Mouse (Mus musculus): ENCODE data around the gene Ren1. TPM values are rescaled to one million over a fixed set of nuclear protein-coding genes. Genes with fewer than 3 reads are reported as not detected.
A peak's percentile ranks its signal among the peaks of the same experiment; 100 is the strongest.

Ren1 gene
- polyA plus RNA-seq, 1 experiment = not detected

DNA sequence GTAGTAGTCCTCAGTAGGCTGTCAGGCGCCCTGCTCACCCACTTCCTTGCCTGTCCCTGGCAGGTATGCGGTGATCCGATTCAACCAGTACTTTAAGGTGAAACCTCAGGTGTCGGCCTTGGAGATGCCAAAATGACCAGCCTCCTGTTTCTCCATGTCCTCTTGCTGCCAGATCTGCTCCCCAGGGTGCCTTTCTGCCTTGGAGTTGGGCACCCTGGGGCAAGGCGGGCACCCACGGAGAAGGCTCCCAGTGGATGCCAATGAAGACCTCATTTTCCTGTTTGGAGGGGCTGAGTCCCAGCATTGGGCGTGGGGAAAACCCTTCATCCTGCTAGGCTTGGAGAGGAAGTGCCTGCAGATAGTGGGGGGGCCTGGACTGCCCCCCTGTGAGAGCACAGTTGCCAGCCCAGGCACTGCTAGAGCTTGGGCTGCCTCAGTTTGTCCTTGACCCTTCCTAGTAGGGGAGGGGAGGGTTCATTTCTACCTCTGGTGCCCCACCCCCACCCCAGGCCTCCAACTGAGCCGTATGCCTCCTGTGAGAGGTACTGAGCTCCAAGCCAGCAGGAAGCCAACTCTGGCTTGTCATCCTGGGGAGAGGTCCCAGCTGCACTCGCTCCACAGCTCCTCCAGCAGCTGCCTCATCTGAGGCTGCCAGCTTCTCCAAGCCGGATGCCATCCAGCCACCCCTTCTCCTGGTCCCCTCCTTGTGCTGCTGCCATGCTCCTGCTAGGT lies 29.1 kb downstream of the Ren1 start:
- TF ChIP-seq CTCF (IDR thresholded peaks at IDR 0.05; ENCODE audit: insufficient read depth, low read depth, low read length) (peak; percentile 31; the same call in 1 of the 2 replicates), POLR2A (IDR thresholded peaks at IDR 0.05; ENCODE audit: insufficient read depth, low read depth, low read length) (no peak)

DNA sequence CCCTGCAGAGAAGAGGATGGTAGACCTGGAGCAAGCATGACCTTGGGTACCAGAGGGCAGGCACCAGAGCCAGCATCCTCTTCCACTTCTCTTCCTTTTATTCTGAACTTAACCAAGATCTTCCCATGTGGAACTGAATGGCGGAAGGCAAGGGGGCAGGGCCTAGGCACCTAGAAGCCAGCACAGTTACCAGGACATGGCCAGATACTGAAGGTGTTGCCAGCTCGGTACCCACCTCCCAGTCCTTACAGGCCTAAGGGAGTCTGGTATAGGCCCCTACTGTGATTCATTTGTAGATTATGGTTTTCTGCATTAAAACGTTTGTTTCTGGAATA lies 29.6 kb downstream of the Ren1 start:
- WGBS = 79% methylated on average over 3 of the region's 3 CpGs
- peaks cover 20% of the 10 kb centered on the region for H3K4me1 ChIP-seq (ENCODE audit: control insufficient read depth, insufficient read depth, low read length)
- no peak overlapping the region for H3K4me3 ChIP-seq (ENCODE audit: insufficient read depth, low read depth, low read length)
- H3K27ac ChIP-seq (ENCODE audit: insufficient read depth, low read depth, low read length) = no peak overlapping the region
- no peak for TF ChIP-seq POLR2A (IDR thresholded peaks at IDR 0.05; ENCODE audit: insufficient read depth, low read depth, low read length)
- TF ChIP-seq CTCF (IDR thresholded peaks at IDR 0.05; ENCODE audit: insufficient read depth, low read depth, low read length) = no peak

More for the DNA sequence above, 29.1 kb downstream of the Ren1 start:
- 64% methylated on average over 10 of the region's 10 CpGs for WGBS
- H3K4me3 ChIP-seq (ENCODE audit: insufficient read depth, low read depth, low read length) = no peak overlapping the region
- peaks cover 20% of the 10 kb centered on the region for H3K4me1 ChIP-seq (ENCODE audit: control insufficient read depth, insufficient read depth, low read length)
- no peak overlapping the region for H3K27ac ChIP-seq (ENCODE audit: insufficient read depth, low read depth, low read length)

DNA sequence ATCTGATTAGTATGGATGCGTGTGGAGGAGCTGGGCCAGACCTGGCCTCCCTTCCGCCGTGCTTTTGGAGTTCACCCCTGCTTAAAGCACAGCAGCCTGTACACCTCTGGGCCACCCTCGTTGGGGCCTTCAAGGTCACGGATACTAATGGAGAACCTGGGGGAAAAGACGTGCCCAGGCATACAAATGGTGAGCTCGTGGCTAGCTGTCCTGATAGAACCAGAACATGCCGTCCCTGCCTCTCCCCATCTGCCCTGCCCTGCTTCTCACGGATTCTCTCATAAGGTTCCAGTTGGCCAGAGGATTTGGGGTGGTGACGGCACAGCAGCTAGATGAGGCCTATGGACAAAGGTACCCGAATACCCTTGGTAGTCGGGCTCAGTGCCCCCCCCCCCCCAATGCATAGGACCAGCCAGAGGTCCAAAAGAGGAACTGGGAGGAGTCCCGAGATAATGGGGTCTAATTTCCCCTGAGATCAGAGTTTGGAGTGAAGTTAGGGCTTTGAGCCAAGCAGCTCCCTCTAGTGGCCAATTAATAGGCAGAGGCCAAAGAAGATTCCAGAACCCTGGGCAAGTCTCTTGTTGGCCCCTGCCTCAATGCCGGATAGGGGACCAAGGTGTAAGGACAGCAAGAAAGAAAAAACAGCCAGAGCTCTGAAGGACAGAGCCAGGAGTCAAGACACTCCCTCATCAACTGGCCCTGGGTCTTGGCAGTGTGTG lies 30.2 kb downstream of the Ren1 start:
- Histone ChIP-seq H3K4me3 (ENCODE audit: insufficient read depth, low read depth, low read length) (no peak overlapping the region), H3K27ac (ENCODE audit: insufficient read depth, low read depth, low read length) (no peak overlapping the region), H3K4me1 (ENCODE audit: control insufficient read depth, insufficient read depth, low read length) (peaks cover 21% of the 10 kb centered on the region)
- WGBS = 62% methylated on average over 14 of the region's 14 CpGs
- TF ChIP-seq CTCF (IDR thresholded peaks at IDR 0.05; ENCODE audit: insufficient read depth, low read depth, low read length) = peak; percentile 66; the same call in 1 of the 2 replicates
- TF ChIP-seq POLR2A (IDR thresholded peaks at IDR 0.05; ENCODE audit: insufficient read depth, low read depth, low read length) = no peak

DNA sequence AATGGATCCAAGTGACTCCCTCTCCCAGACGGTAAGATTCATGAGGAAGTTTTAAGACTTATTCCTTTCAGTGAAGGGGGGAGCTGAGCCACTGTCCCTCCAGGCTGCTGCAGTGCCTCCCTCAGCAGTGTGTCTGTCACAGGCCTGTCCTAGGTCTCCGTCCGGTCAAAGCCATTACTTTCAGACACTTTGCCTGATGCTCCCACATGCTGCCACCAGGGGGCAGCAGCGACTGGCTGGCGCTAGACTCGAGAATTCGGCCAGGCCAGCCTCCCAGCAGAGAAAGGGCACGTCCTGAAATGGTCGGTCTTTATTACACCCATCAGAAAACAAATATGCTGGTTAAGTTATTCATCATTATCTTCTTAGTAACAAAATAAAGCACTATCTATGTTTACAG lies 31.7 kb downstream of the Ren1 start:
- peak; percentile 99 for TF ChIP-seq CTCF (IDR thresholded peaks at IDR 0.05; ENCODE audit: insufficient read depth, low read depth, low read length)
- no peak for TF ChIP-seq POLR2A (IDR thresholded peaks at IDR 0.05; ENCODE audit: insufficient read depth, low read depth, low read length)
- WGBS = 7% methylated on average over 9 of the region's 9 CpGs
- Histone ChIP-seq H3K27ac (ENCODE audit: insufficient read depth, low read depth, low read length) (no peak overlapping the region), H3K4me3 (ENCODE audit: insufficient read depth, low read depth, low read length) (no peak overlapping the region), H3K4me1 (ENCODE audit: control insufficient read depth, insufficient read depth, low read length) (peaks cover 28% of the 10 kb centered on the region)

DNA sequence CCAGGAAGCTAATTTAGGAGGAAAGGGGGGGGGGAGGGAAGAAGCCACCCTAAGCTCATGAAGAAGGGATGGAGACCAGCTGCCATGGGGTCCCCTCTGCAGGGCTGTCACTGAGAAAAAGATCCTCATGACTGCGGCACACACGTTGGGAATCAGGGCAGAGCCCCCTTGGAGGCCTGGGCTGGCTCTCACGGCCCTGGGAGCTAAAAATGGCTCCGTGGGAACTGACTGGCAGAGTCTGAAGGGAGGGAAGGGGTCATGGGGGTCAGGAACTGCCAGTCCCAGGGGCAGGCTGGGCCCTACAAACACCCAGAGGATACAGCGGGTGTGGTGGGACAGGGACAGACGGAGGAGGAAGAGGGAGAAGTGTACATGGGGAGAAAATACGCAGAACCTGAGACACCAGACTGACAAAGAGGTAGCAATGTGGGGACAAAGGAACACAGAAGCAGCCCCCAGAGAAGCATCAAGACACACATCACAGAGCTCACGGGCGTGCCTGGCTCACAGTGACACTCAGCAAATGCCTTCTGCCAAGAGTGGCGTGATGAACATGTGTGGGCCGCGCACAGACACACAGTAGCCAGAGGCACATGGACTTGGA lies 32.3 kb downstream of the Ren1 start:
- Histone ChIP-seq H3K4me1 (ENCODE audit: control insufficient read depth, insufficient read depth, low read length) (peaks cover 28% of the 10 kb centered on the region), H3K4me3 (ENCODE audit: insufficient read depth, low read depth, low read length) (no peak overlapping the region), H3K27ac (ENCODE audit: insufficient read depth, low read depth, low read length) (no peak overlapping the region)
- WGBS = 73% methylated on average over 12 of the region's 12 CpGs
- no peak for TF ChIP-seq POLR2A (IDR thresholded peaks at IDR 0.05; ENCODE audit: insufficient read depth, low read depth, low read length)

DNA sequence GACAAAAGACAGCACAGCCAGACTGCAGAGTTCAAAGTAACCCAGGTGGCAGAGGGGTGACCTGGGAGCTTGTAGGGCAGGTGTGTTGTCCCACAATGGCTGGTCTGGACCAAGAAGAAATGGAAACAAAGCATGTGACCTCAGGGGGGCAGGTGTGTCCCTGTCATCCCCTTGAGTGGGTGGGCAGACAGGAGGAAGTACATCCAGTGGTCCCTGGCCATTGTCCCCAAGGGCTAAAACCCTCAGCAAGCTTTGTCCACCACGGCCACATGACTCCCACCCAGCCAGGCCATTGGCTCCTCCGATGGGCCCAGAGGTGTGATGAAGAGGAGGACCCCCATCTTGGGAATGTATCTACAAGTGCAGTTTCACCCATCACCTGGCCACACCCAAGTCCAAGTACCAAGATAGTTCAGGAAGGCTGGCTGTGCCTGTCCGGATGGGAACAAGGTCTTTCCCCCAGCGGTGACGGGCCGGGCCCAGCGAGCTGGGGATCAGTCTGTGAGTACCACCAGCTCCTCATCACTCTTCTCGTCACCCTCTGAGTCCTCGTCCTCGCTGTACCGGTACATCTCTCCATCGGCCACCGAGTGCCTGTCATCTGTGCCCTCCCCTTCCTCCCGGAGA lies 33.0 kb downstream of the Ren1 start:
- WGBS = 95% methylated on average over 14 of the region's 14 CpGs
- Histone ChIP-seq H3K4me3 (ENCODE audit: insufficient read depth, low read depth, low read length) (no peak overlapping the region), H3K4me1 (ENCODE audit: control insufficient read depth, insufficient read depth, low read length) (peaks cover 28% of the 10 kb centered on the region), H3K27ac (ENCODE audit: insufficient read depth, low read depth, low read length) (no peak overlapping the region)
- TF ChIP-seq POLR2A (IDR thresholded peaks at IDR 0.05; ENCODE audit: insufficient read depth, low read depth, low read length) (no peak), CTCF (IDR thresholded peaks at IDR 0.05; ENCODE audit: insufficient read depth, low read depth, low read length) (no peak)

DNA sequence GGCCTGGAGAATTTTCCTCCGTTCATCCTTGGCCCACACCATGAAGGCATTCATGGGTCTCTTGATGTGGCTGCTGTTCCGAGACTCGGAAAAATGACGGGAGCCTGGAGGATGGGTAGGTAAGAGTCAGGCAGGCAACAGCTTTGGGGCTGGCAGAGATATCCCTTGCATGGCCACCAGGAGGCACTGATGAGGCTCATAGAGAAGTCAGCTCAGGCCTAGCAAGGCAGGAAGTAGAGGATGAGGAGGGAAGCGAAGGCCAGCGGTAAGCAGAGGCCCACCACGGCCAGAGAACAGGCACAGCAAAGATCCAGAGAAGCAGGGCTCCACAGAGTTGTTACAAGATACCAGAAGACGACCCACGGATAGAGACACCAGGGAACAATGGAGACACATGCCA lies 35.2 kb downstream of the Ren1 start:
- TF ChIP-seq POLR2A (IDR thresholded peaks at IDR 0.05; ENCODE audit: insufficient read depth, low read depth, low read length) = no peak
- TF ChIP-seq CTCF (IDR thresholded peaks at IDR 0.05; ENCODE audit: insufficient read depth, low read depth, low read length) = peak; percentile 62; the same call in 1 of the 2 replicates
- WGBS = 55% methylated on average over 9 of the region's 9 CpGs

DNA sequence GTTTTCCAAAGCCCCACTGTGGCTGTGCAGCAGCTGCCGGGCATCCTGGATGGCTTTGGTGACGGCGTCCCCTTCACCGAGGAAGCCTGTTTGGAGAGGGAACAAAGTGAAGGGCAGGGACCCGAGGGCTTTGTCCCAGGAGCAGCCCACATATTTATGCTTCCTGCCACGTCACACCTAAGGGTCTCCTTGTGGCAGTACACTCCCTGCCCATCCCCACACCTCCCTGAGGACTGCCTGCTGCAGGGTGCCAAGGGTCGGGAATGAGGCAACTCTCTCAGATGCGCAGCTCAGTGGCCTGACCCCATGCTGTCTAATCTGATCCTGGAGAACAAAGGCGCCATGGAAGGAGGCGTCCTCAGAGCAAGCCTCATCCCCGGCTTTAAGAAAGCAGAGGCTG lies 35.9 kb downstream of the Ren1 start:
- Histone ChIP-seq H3K4me1 (ENCODE audit: control insufficient read depth, insufficient read depth, low read length) (peaks cover 12% of the 10 kb centered on the region; the same call in 1 of the 2 replicates), H3K27ac (ENCODE audit: insufficient read depth, low read depth, low read length) (no peak overlapping the region), H3K4me3 (ENCODE audit: insufficient read depth, low read depth, low read length) (no peak overlapping the region)
- WGBS = 74% methylated on average over 11 of the region's 11 CpGs
- no peak for TF ChIP-seq CTCF (IDR thresholded peaks at IDR 0.05; ENCODE audit: insufficient read depth, low read depth, low read length)
- no peak for TF ChIP-seq POLR2A (IDR thresholded peaks at IDR 0.05; ENCODE audit: insufficient read depth, low read depth, low read length)

More for the DNA sequence above, 35.2 kb downstream of the Ren1 start:
- no peak overlapping the region for H3K4me3 ChIP-seq (ENCODE audit: insufficient read depth, low read depth, low read length)
- peaks cover 15% of the 10 kb centered on the region for H3K4me1 ChIP-seq (ENCODE audit: control insufficient read depth, insufficient read depth, low read length)
- H3K27ac ChIP-seq (ENCODE audit: insufficient read depth, low read depth, low read length) = no peak overlapping the region
